Mouse (Mus musculus) myocyte (in vitro differentiated cells): Measurements from ENCODE around the gene Dnaaf3. TPM values are rescaled to one million over a fixed set of nuclear protein-coding genes. Genes with fewer than 3 reads are reported as not detected.
A peak's percentile ranks its signal among the peaks of the same experiment; 100 is the strongest.

Experiments
- H3K27me3 ChIP-seq: one replicate; pipeline ENCODE4 v1.6.1; 2011; ENCODE audit not compliant: control insufficient read depth, insufficient read depth, insufficient read length
- H3K36me3 ChIP-seq: one replicate; pipeline ENCODE4 v1.6.1; 2011; ENCODE audit not compliant: control insufficient read depth, insufficient read depth
- H3K4me2 ChIP-seq: one replicate; pipeline ENCODE4 v1.6.1; 2011; ENCODE audit warnings: low read depth, control low read depth
- H3K4me3 ChIP-seq: one replicate; pipeline ENCODE4 v1.5.1; 2011; ENCODE audit warnings: mild to moderate bottlenecking, control low read depth, moderate library complexity
- H3K79me2 ChIP-seq: one replicate; pipeline ENCODE4 v1.6.1; 2011; ENCODE audit not compliant: control insufficient read depth, insufficient read depth
- H3ac ChIP-seq: one replicate; pipeline ENCODE4 v1.6.1; 2011; ENCODE audit not compliant: control insufficient read depth, insufficient read length
- CEBPB ChIP-seq: IDR thresholded peaks from 2 replicates; pipeline ENCODE4 v1.6.1; 2011; ENCODE audit warnings: mild to moderate bottlenecking, moderate library complexity; ENCODE audit not compliant: poor library complexity, insufficient read depth, severe bottlenecking
- E2F4 ChIP-seq: IDR thresholded peaks from one replicate; pipeline ENCODE4 v1.6.1; 2011; ENCODE audit warnings: mild to moderate bottlenecking, control low read depth, moderate library complexity; ENCODE audit not compliant: insufficient read depth
- MAX ChIP-seq: IDR thresholded peaks from one replicate; pipeline ENCODE4 v1.6.1; 2011; ENCODE audit warnings: low read depth, mild to moderate bottlenecking, control low read depth
- MYOD1 ChIP-seq, 3 experiments: IDR thresholded peaks; one replicate each; pipeline ENCODE4 v1.6.1; 2011; ENCODE audit warnings: control low read depth in 2 of 3, low read depth in 2 of 3, mild to moderate bottlenecking in 2 of 3, moderate library complexity in 1 of 3; ENCODE audit not compliant: insufficient read length in 2 of 3, control insufficient read depth in 1 of 3
- MYOG ChIP-seq, 3 experiments: IDR thresholded peaks; one replicate each; pipeline ENCODE4 v1.6.1; 2011; ENCODE audit warnings: control low read depth in 2 of 3, low read depth in 2 of 3, mild to moderate bottlenecking in 2 of 3; ENCODE audit not compliant: insufficient read length in 2 of 3, control insufficient read depth in 1 of 3, insufficient read depth in 1 of 3
- POLR2A ChIP-seq: IDR thresholded peaks from one replicate; pipeline ENCODE4 v1.6.1; 2011; ENCODE audit warnings: low read depth, mild to moderate bottlenecking, control low read depth, moderate library complexity; ENCODE audit not compliant: insufficient read length
- POLR2AphosphoS2 ChIP-seq: IDR thresholded peaks from one replicate; pipeline ENCODE4 v1.6.1; 2011; ENCODE audit warnings: low read depth, control low read depth; ENCODE audit not compliant: insufficient read length
- REST ChIP-seq: IDR thresholded peaks from one replicate; pipeline ENCODE4 v1.6.1; 2011; ENCODE audit warnings: mild to moderate bottlenecking, control low read depth, moderate library complexity; ENCODE audit not compliant: insufficient read depth, insufficient read length
- SRF ChIP-seq: IDR thresholded peaks from one replicate; pipeline ENCODE4 v1.6.1; 2011; ENCODE audit warnings: low read depth; ENCODE audit not compliant: control insufficient read depth, insufficient read length
- TCF12 ChIP-seq: IDR thresholded peaks from one replicate; pipeline ENCODE4 v1.6.1; 2011; ENCODE audit warnings: mild to moderate bottlenecking, control low read depth; ENCODE audit not compliant: poor library complexity, insufficient read depth, severe bottlenecking
- TCF3 ChIP-seq: IDR thresholded peaks from one replicate; pipeline ENCODE4 v1.6.1; 2011; ENCODE audit warnings: low read depth, control low read depth; ENCODE audit not compliant: insufficient read length
- USF1 ChIP-seq: IDR thresholded peaks from one replicate; pipeline ENCODE4 v1.6.1; 2011; ENCODE audit warnings: low read depth, mild to moderate bottlenecking, control low read depth, moderate library complexity
- polyA plus RNA-seq: library from polyadenylated mRNA; unstranded; fragments of >200 nt; fragmentation: generic; extraction: Trizol; gene quantifications from one replicate; pipeline ENCODE4 v1.2.1, GENCODE M21; 2012; ENCODE audit warnings: missing spikeins

Dnaaf3 gene
- polyA plus RNA-seq, 1 experiment: 2.2 TPM

- no peak overlapping the region for H3ac ChIP-seq
- H3K4me2 ChIP-seq: no peak overlapping the region
- H3K79me2 ChIP-seq: peaks cover 70% of the 10 kb centered on the region
- no peak overlapping the region for H3K4me3 ChIP-seq
- H3K27me3 ChIP-seq: no peaks in the 10 kb centered on the region
- no peak for TF ChIP-seq SRF
- TF ChIP-seq MYOG (IDR thresholded peaks at IDR 0.05; ENCODE audit: control insufficient read depth in 1 of 3, insufficient read depth in 1 of 3, insufficient read length in 2 of 3, low read depth in 2 of 3): no peak
- TF ChIP-seq TCF3: no peak
- TF ChIP-seq CEBPB: no peak
- no peak for TF ChIP-seq USF1
- TF ChIP-seq POLR2AphosphoS2: no peak
- no peak for TF ChIP-seq MAX
- no peak for TF ChIP-seq E2F4
- no peak for TF ChIP-seq POLR2A
- peaks cover 12% of the 10 kb centered on the region for H3K36me3 ChIP-seq
Measured at GRCm38 (mm10) chr7:4498251-4498650, 34.0 kb downstream of the Dnaaf3 start.

- Histone ChIP-seq H3K4me3 (no peak overlapping the region), H3K79me2 (peaks cover 79% of the 10 kb centered on the region), H3ac (no peak overlapping the region), H3K27me3 (no peaks in the 10 kb centered on the region), H3K4me2 (no peak overlapping the region), H3K36me3 (peaks cover 12% of the 10 kb centered on the region)
- no peak for TF ChIP-seq POLR2AphosphoS2
Measured at GRCm38 (mm10) chr7:4497271-4497903, 34.9 kb downstream of the Dnaaf3 start.

- no peaks in the 10 kb centered on the region for H3K27me3 ChIP-seq
- H3K4me2 ChIP-seq: no peak overlapping the region
- peaks cover 12% of the 10 kb centered on the region for H3K36me3 ChIP-seq
- TF ChIP-seq POLR2A (no peak), TCF12 (no peak), MAX (no peak), CEBPB (no peak), USF1 (no peak), POLR2AphosphoS2 (no peak), REST (no peak), TCF3 (no peak), MYOD1 (IDR thresholded peaks at IDR 0.05; ENCODE audit: control insufficient read depth in 1 of 3, insufficient read length in 2 of 3, low read depth in 2 of 3) (no peak), E2F4 (no peak), SRF (no peak), MYOG (IDR thresholded peaks at IDR 0.05; ENCODE audit: control insufficient read depth in 1 of 3, insufficient read depth in 1 of 3, insufficient read length in 2 of 3, low read depth in 2 of 3) (no peak)
- peaks cover 79% of the 10 kb centered on the region for H3K79me2 ChIP-seq
- no peak overlapping the region for H3ac ChIP-seq
- no peak overlapping the region for H3K4me3 ChIP-seq
Measured at GRCm38 (mm10) chr7:4496468-4496867, 35.8 kb downstream of the Dnaaf3 start.

DNA sequence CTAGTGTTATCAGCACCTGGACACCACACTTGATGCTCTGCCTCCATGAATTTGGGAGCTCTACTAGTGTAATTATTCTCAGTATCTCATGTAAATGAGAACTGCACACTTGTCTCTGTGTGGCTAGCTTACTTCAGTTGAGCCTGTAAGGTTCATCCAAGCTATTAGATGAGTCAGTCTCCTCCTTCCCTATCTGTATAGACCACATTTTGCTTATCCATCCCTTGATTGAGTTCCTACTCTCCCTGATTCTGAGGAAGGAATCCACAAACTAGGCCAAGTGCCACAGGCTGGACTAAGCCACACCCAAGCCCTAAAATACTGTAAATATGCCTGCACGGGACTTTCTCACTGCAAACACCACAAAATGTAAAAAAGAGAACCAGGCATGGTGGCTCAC lies 38.3 kb downstream of the Dnaaf3 start:
- no peak overlapping the region for H3K4me2 ChIP-seq
- no peak for TF ChIP-seq TCF3
- no peak for TF ChIP-seq MYOD1 (IDR thresholded peaks at IDR 0.05; ENCODE audit: control insufficient read depth in 1 of 3, insufficient read length in 2 of 3, low read depth in 2 of 3)
- no peak for TF ChIP-seq POLR2AphosphoS2
- no peak for TF ChIP-seq REST
- TF ChIP-seq SRF: no peak
- no peak overlapping the region for H3ac ChIP-seq
- no peaks in the 10 kb centered on the region for H3K27me3 ChIP-seq
- H3K4me3 ChIP-seq: no peak overlapping the region
- peaks cover 66% of the 10 kb centered on the region for H3K79me2 ChIP-seq
- H3K36me3 ChIP-seq: peaks cover 19% of the 10 kb centered on the region

- peaks cover 61% of the 10 kb centered on the region for H3K79me2 ChIP-seq
- no peak overlapping the region for H3K4me3 ChIP-seq
- peaks cover 23% of the 10 kb centered on the region for H3K36me3 ChIP-seq
- H3K27me3 ChIP-seq: no peaks in the 10 kb centered on the region
- H3ac ChIP-seq: no peak overlapping the region
- H3K4me2 ChIP-seq: peak overlapping the region; percentile 18
- TF ChIP-seq CEBPB (no peak), MYOD1 (IDR thresholded peaks at IDR 0.05; ENCODE audit: control insufficient read depth in 1 of 3, insufficient read length in 2 of 3, low read depth in 2 of 3) (no peak), USF1 (peak; percentile 31)
Measured at GRCm38 (mm10) chr7:4492284-4493224, 39.7 kb downstream of the Dnaaf3 start.
